Mouse (Mus musculus) 3134 (cell line): ENCODE results near the gene Rbpjl.

Source experiments
- DNase-seq: peaks from one replicate; pipeline ENCODE4 v3.0.0-alpha.2; 2011; ENCODE audit warnings: low spot score; ENCODE audit not compliant: insufficient read length; ENCODE audit errors: extremely low read depth

Rbpjl gene

GRCm38 (mm10) chr2:164389499-164389898 is 13.4 kb upstream of the Rbpjl start:
- DNase-seq = no peak

- DNase-seq = no peak
Measured at GRCm38 (mm10) chr2:164393126-164393525, 9.8 kb upstream of the Rbpjl start.

GRCm38 (mm10) chr2:164396076-164396475 is 6.9 kb upstream of the Rbpjl start:
- no peak for DNase-seq

GRCm38 (mm10) chr2:164396911-164397310 is 6.0 kb upstream of the Rbpjl start:
- no peak for DNase-seq

GRCm38 (mm10) chr2:164403396-164404081 is 598 bp downstream of the Rbpjl start:
- no peak for DNase-seq

- no peak for DNase-seq
Measured at GRCm38 (mm10) chr2:164404082-164404990, 1.4 kb downstream of the Rbpjl start.

- DNase-seq = no peak
Measured at GRCm38 (mm10) chr2:164405060-164405459, 2.1 kb downstream of the Rbpjl start, which contains the start of gene Matn4. Gene Matn4, minus strand, starts transcription at chr2:164405160.

GRCm38 (mm10) chr2:164405519-164405918 is 2.6 kb downstream of the Rbpjl start:
- no peak for DNase-seq

- peak; percentile 74 for DNase-seq
Measured at GRCm38 (mm10) chr2:164407708-164408107, 4.8 kb downstream of the Rbpjl start.

GRCm38 (mm10) chr2:164414167-164414566 is 11.2 kb downstream of the Rbpjl start:
- DNase-seq = no peak

- no peak for DNase-seq
Measured at GRCm38 (mm10) chr2:164414581-164414980, 11.6 kb downstream of the Rbpjl start.

- no peak for DNase-seq
Measured at GRCm38 (mm10) chr2:164417198-164417597, 14.3 kb downstream of the Rbpjl start.

GRCm38 (mm10) chr2:164418308-164418875 is 15.5 kb downstream of the Rbpjl start:
- no peak for DNase-seq

GRCm38 (mm10) chr2:164419489-164419888 is 16.5 kb downstream of the Rbpjl start:
- no peak for DNase-seq

- no peak for DNase-seq
Measured at GRCm38 (mm10) chr2:164421306-164421705, 18.4 kb downstream of the Rbpjl start.

GRCm38 (mm10) chr2:164421979-164422378 is 19.0 kb downstream of the Rbpjl start:
- no peak for DNase-seq

GRCm38 (mm10) chr2:164422675-164423393 is 19.9 kb downstream of the Rbpjl start:
- no peak for DNase-seq

- DNase-seq = peak; percentile 52
Measured at GRCm38 (mm10) chr2:164423464-164423863, 20.5 kb downstream of the Rbpjl start.

GRCm38 (mm10) chr2:164424406-164424805 is 21.5 kb downstream of the Rbpjl start:
- no peak for DNase-seq

GRCm38 (mm10) chr2:164425401-164425800 is 22.5 kb downstream of the Rbpjl start:
- no peak for DNase-seq

GRCm38 (mm10) chr2:164426121-164426520 is 23.2 kb downstream of the Rbpjl start:
- DNase-seq = no peak
